Mouse (Mus musculus): ENCODE data around the gene Cldn6. TPM values are rescaled to one million over a fixed set of nuclear protein-coding genes. Genes with fewer than 3 reads are reported as not detected.

Cldn6 gene
- polyA plus RNA-seq, 1 experiment from 2014 or later: 92.7 TPM

DNA sequence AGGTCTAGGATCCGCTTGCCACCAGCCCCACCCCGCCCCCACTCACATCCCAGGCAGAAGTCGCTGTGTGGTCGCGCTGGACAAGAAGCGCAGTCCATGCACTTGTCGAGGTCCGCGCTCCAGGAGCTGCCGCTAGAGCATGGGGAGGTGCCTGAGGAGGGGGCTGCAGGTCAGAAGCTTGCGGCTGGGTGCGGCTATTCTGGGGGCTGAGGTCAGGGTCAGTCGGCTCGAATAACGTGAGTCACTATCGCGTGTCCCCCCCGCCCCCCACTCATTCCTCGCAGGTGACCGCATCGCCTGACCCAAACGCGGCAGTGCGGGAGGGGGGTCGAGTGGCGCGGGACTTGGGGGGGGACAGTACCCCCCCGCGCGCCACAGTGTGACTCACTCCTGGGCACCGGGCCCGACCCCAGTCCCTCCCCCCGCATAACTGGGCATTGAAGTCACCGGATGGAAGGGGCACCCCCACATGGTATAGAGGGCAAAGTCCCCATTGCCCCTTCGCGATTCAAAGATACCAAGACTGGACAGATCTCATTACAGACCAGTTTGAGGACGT, 2.5 kb upstream of the Cldn6 start:
- no peaks in the 10 kb centered on the region for H3K9me3 ChIP-seq
- peak overlapping the region; percentile 69 for H3K4me3 ChIP-seq (replicated peaks)
- no peaks in the 10 kb centered on the region for H3K36me3 ChIP-seq
- peaks cover 51% of the 10 kb centered on the region for H3K4me1 ChIP-seq
- ATAC-seq (ENCODE audit: insufficient read depth, low FRiP score, low read depth): no peak
- under 1% methylated on average over 37 of the region's 37 CpGs for WGBS
- peak overlapping the region; percentile 96 for H3K4me2 ChIP-seq
- H3K9ac ChIP-seq: no peak overlapping the region; the same call in 1 of the 2 replicates
- H3K27ac ChIP-seq: peak overlapping the region; percentile 83
- peaks cover 21% of the 10 kb centered on the region for H3K27me3 ChIP-seq (replicated peaks)

GRCm38 (mm10) chr17:23677236-23677679, 1.8 kb upstream of the Cldn6 start, which contains the start of gene Tnfrsf12a:
Gene Tnfrsf12a, minus strand, starts transcription at chr17:23677468.
- under 1% methylated on average over 34 of the region's 34 CpGs for WGBS

GRCm38 (mm10) chr17:23680336-23680735, 1.3 kb downstream of the Cldn6 start:
- no peak overlapping the region for H3K9ac ChIP-seq
- peak overlapping the region; percentile 36; the same call in 1 of the 2 replicates for H3K4me3 ChIP-seq (replicated peaks)
- H3K27ac ChIP-seq: no peak overlapping the region
- no peak for ATAC-seq (ENCODE audit: insufficient read depth, low FRiP score, low read depth)
- 59% methylated on average over 9 of the region's 9 CpGs for WGBS
- peaks cover 37% of the 10 kb centered on the region for H3K27me3 ChIP-seq (replicated peaks)
- H3K36me3 ChIP-seq: no peaks in the 10 kb centered on the region
- H3K9me3 ChIP-seq: no peaks in the 10 kb centered on the region
- peak overlapping the region; percentile 42 for H3K4me2 ChIP-seq
- H3K4me1 ChIP-seq: peaks cover 51% of the 10 kb centered on the region

More at GRCm38 (mm10) chr17:23677236-23677679, 1.8 kb upstream of the Cldn6 start, which contains the start of gene Tnfrsf12a:
- Histone ChIP-seq H3K27ac (peak within 1 kb of the TSS; percentile 83), H3K36me3 (no peaks in the 10 kb centered on the region), H3K4me3 (replicated peaks) (peak within 1 kb of the TSS; percentile 69), H3K27me3 (replicated peaks) (peaks cover 26% of the 10 kb centered on the region), H3K9me3 (no peaks in the 10 kb centered on the region), H3K9ac (peak within 1 kb of the TSS; percentile 44; the same call in 1 of the 2 replicates), H3K4me1 (peaks cover 56% of the 10 kb centered on the region), H3K4me2 (peak within 1 kb of the TSS; percentile 96)
- ATAC-seq (ENCODE audit: insufficient read depth, low FRiP score, low read depth): peak; percentile 54

DNA sequence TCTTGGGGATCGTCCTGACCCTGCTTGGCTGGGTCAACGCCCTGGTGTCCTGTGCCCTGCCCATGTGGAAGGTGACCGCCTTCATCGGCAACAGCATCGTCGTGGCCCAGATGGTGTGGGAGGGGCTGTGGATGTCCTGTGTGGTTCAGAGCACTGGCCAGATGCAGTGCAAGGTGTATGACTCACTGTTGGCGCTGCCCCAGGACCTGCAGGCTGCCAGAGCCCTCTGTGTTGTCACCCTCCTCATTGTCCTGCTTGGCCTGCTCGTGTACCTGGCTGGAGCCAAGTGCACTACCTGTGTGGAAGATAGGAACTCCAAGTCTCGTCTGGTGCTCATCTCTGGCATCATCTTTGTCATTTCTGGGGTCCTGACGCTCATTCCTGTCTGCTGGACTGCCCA, 2.0 kb downstream of the Cldn6 start:
- Histone ChIP-seq H3K9me3 (no peaks in the 10 kb centered on the region), H3K9ac (no peak overlapping the region), H3K4me3 (replicated peaks) (0 out of 2 replicates have a peak overlapping the region, but pooled peaks have one; percentile 1), H3K4me2 (peak overlapping the region; percentile 42), H3K27ac (peak overlapping the region; percentile 19; the same call in 1 of the 2 replicates), H3K36me3 (no peaks in the 10 kb centered on the region), H3K27me3 (replicated peaks) (peaks cover 37% of the 10 kb centered on the region), H3K4me1 (peaks cover 43% of the 10 kb centered on the region)
- peak; percentile 21; the same call in 1 of the 2 replicates for ATAC-seq (ENCODE audit: insufficient read depth, low FRiP score, low read depth)
- 58% methylated on average over 10 of the region's 10 CpGs for WGBS

- Histone ChIP-seq H3K36me3 (no peaks in the 10 kb centered on the region), H3K4me1 (peaks cover 35% of the 10 kb centered on the region), H3K9me3 (no peaks in the 10 kb centered on the region), H3K4me3 (replicated peaks) (no peak overlapping the region), H3K9ac (no peak overlapping the region), H3K27ac (no peak overlapping the region), H3K4me2 (0 out of 2 replicates have a peak overlapping the region, but pooled peaks have one; percentile 2), H3K27me3 (replicated peaks) (peaks cover 37% of the 10 kb centered on the region)
- WGBS: 37% methylated on average over 4 of the region's 4 CpGs
- no peak for ATAC-seq (ENCODE audit: insufficient read depth, low FRiP score, low read depth)
Observed at GRCm38 (mm10) chr17:23682092-23682491, 3.0 kb downstream of the Cldn6 start.

DNA sequence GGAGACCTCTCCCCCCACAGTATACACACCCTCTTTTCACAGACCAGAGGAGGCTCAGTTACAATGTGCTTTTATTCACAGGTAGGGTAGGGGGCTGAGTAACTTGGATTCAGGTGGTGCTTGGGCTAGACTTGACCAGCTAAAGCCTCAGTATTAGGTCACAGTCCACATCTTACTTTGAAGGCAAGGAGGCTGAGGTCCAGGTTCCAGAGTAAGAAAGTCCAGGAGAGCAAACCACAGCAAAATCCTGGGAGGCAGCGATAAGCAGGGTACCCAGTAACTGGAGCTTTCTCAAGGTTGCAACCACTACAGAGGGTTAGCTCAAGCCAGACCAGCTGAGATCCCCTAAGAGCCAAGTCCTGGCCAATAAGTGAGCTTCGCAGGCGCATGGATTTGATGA, 3.5 kb downstream of the Cldn6 start:
- no peak overlapping the region for H3K9ac ChIP-seq
- ATAC-seq (ENCODE audit: insufficient read depth, low FRiP score, low read depth): no peak
- H3K27ac ChIP-seq: no peak overlapping the region
- peaks cover 37% of the 10 kb centered on the region for H3K27me3 ChIP-seq (replicated peaks)
- 64% methylated on average over 3 of the region's 3 CpGs for WGBS
- no peaks in the 10 kb centered on the region for H3K9me3 ChIP-seq
- peaks cover 34% of the 10 kb centered on the region for H3K4me1 ChIP-seq
- H3K36me3 ChIP-seq: no peaks in the 10 kb centered on the region
- no peak overlapping the region for H3K4me3 ChIP-seq (replicated peaks)
- H3K4me2 ChIP-seq: no peak overlapping the region

GRCm38 (mm10) chr17:23683226-23683625, 4.2 kb downstream of the Cldn6 start:
- no peaks in the 10 kb centered on the region for H3K36me3 ChIP-seq
- H3K9ac ChIP-seq: no peak overlapping the region
- no peak overlapping the region for H3K4me3 ChIP-seq (replicated peaks)
- no peak overlapping the region for H3K4me2 ChIP-seq
- peaks cover 31% of the 10 kb centered on the region for H3K4me1 ChIP-seq
- no peaks in the 10 kb centered on the region for H3K9me3 ChIP-seq
- no peak overlapping the region for H3K27ac ChIP-seq
- no peak for ATAC-seq (ENCODE audit: insufficient read depth, low FRiP score, low read depth)
- 28% methylated on average over 15 of the region's 15 CpGs for WGBS
- H3K27me3 ChIP-seq (replicated peaks): peaks cover 37% of the 10 kb centered on the region

DNA sequence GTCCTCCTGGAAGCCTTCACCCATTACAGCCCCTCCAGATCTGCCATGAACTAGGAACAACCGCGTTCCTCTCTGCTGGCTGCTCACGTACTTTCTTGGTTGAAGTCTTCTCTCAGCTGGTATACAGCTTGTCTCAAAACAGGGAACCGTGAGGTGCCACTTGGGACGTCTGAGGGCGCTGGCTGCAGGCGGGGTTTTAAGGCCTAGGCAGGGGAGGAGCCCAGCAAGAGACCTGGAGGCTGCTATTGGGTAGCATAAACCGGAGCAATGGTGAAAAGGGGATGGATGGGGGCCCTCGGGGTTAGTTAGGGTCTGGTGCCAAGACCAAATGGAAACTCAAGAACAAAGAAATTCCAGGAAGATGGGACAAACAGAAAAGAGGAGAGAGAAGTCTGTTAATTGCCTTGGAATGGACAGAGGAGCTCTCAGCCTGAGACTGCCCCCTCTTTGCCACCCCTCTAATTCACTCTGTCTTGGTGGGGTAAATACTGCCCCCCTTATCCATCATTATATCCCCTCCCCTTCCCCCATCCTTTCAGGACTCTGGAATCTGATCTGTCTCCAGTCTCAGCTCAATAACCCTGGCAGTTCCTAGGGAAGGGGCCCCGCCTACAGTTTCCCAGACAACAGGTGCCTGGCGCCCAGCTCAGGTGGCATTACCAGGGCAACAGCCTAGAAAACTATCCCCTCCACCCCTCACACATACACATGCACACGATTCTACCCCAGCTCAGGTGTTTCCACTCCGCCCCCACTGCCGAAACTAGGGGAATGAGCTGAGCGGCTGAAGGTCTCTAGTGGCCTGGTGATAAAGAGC, 5.0 kb downstream of the Cldn6 start, which contains the start of gene Cldn9:
Gene Cldn9 (minus strand): TSS at position 171 of the 817 bp plus-strand sequence.
- Histone ChIP-seq H3K4me3 (replicated peaks) (no peak within 1 kb of the TSS), H3K9ac (no peak within 1 kb of the TSS), H3K4me2 (no peak within 1 kb of the TSS), H3K9me3 (no peaks in the 10 kb centered on the region), H3K27me3 (replicated peaks) (peaks cover 30% of the 10 kb centered on the region), H3K36me3 (no peaks in the 10 kb centered on the region), H3K4me1 (peaks cover 30% of the 10 kb centered on the region), H3K27ac (no peak within 1 kb of the TSS)
- WGBS: 25% methylated on average over 15 of the region's 15 CpGs
- ATAC-seq (ENCODE audit: insufficient read depth, low FRiP score, low read depth): peak; percentile 41; the same call in 1 of the 2 replicates

- ATAC-seq (ENCODE audit: insufficient read depth, low FRiP score, low read depth): no peak
Observed at GRCm38 (mm10) chr17:23694491-23694890, 15.4 kb downstream of the Cldn6 start.

GRCm38 (mm10) chr17:23695801-23696200, 16.8 kb downstream of the Cldn6 start:
- H3K4me2 ChIP-seq: no peak overlapping the region
- H3K9me3 ChIP-seq: no peaks in the 10 kb centered on the region
- WGBS: 17% methylated on average over 3 of the region's 3 CpGs
- peaks cover 13% of the 10 kb centered on the region for H3K27me3 ChIP-seq (replicated peaks)
- peaks cover 16% of the 10 kb centered on the region; the same call in 1 of the 2 replicates for H3K4me1 ChIP-seq
- ATAC-seq (ENCODE audit: insufficient read depth, low FRiP score, low read depth): no peak
- no peaks in the 10 kb centered on the region for H3K36me3 ChIP-seq
- no peak overlapping the region for H3K4me3 ChIP-seq (replicated peaks)
- no peak overlapping the region for H3K27ac ChIP-seq
- H3K9ac ChIP-seq: no peak overlapping the region

More at GRCm38 (mm10) chr17:23694491-23694890, 15.4 kb downstream of the Cldn6 start:
- Histone ChIP-seq H3K4me3 (replicated peaks) (no peak overlapping the region), H3K4me2 (no peak overlapping the region), H3K9me3 (no peaks in the 10 kb centered on the region), H3K9ac (no peak overlapping the region), H3K27me3 (replicated peaks) (peaks cover 6% of the 10 kb centered on the region; the same call in 1 of the 2 replicates), H3K27ac (no peak overlapping the region), H3K4me1 (peaks cover 13% of the 10 kb centered on the region; the same call in 1 of the 2 replicates), H3K36me3 (no peaks in the 10 kb centered on the region)
- 48% methylated on average over 1 of the region's 1 CpGs for WGBS

- Histone ChIP-seq H3K4me2 (peak overlapping the region; percentile 100), H3K27ac (no peak overlapping the region), H3K4me3 (replicated peaks) (peak overlapping the region; percentile 63), H3K9me3 (no peaks in the 10 kb centered on the region), H3K27me3 (replicated peaks) (peaks cover 16% of the 10 kb centered on the region), H3K4me1 (peaks cover 16% of the 10 kb centered on the region; the same call in 1 of the 2 replicates), H3K9ac (peak overlapping the region; percentile 29), H3K36me3 (no peaks in the 10 kb centered on the region)
- under 1% methylated on average over 81 of the region's 101 CpGs for WGBS
- peak; percentile 11; the same call in 1 of the 2 replicates for ATAC-seq (ENCODE audit: insufficient read depth, low FRiP score, low read depth)
Observed at GRCm38 (mm10) chr17:23699131-23700077, 20.4 kb downstream of the Cldn6 start.

Data from stomach, embryonic 15.5 days (tissue).